Mouse (Mus musculus) embryonic fibroblast, embryonic 13.5 days (primary cell): ENCODE results near the gene Lmod3.

Experiments
- CTCF ChIP-seq: IDR thresholded peaks from 2 replicates; pipeline ENCODE4 v1.5.1; 2011; ENCODE audit warnings: mild to moderate bottlenecking, control low read depth, low read length, moderate library complexity, borderline replicate concordance; ENCODE audit not compliant: insufficient read depth
- POLR2A ChIP-seq: IDR thresholded peaks from 2 replicates; pipeline ENCODE4 v1.6.1; 2011; ENCODE audit warnings: low read depth, mild to moderate bottlenecking, control low read depth, low read length, moderate library complexity

DNA sequence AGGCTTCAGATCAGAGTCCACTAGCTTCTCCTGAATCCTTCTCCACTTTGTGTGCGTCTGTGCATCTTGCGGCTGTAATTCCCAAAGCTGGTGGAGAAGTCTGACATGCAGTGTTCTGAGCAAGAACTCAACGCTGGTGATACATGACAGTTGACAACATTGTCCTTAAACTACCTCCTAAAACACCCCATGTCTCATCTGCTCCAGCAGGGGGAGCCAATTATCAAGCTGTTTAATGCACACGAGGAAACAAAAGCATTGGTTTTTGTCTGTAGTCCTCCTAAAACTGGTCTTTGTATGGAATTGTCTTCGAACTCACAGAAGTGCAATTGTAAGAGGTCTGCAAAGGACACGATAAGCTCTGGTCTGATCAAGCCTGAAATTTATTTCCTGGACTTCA lies 1.6 kb downstream of the Lmod3 start:
- TF ChIP-seq CTCF (no peak), POLR2A (no peak)
